9 mouse cellular contexts compared by ENCODE assay signal in the genomic region with DNA sequence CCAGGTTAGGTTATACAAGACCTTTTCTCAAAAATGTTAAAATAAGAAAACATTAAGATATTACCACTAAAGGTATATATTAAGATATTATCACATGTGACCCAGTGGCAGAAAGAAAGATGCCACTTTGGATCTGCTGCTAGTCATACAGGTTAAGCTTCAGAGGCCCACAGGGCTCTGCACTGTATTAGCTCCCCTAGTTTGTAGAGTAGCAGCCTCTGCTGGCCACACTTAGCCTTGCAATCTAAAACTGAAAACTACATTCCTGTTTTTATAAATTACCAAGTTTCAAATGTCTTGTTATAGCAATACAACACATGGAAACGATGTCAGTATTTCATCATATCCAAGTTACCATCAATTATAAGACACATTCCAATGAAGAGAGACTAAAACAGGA. TPM values are rescaled to one million over a fixed set of nuclear protein-coding genes. Genes with fewer than 3 reads are reported as not detected.
DNase-seq lines count a peak whose midpoint lies in the region; ATAC-seq and TF ChIP-seq lines count a peak whose summit lies in the region.
"Had no signal": no experiment of that assay in that cellular context is flagged by ENCODE, and none has a peak within 500 bp of the region (broad histone marks: within the 10 kb centered on the region; RNA-seq: fewer than 3 reads in every experiment).

No protein-coding gene starts in this region.

- no peak for ATAC-seq in Patski
- peak; percentile 93 for ATAC-seq in megakaryocyte-erythroid progenitor cell, adult 5-6 weeks (replicated peaks; ENCODE audit: low FRiP score, low TSS enrichment, poor library complexity, severe bottlenecking)

- POLR2A ChIA-PET in Patski (lab: Charles Lee): interaction anchor here (0.7 kb wide), 1 partner anchor 52 kb away, joined by 4 read pairs; no protein-coding TSS in a partner anchor

- in situ Hi-C loops in Patski (cut with MboI; ENCODE audit: low pct_unique_long_range_greater_than_20kb): loop anchor here (5.0 to 10.0 kb wide), 3 partner anchors 123 to 588 kb away; no protein-coding TSS in a partner anchor

- H3K27me3 ChIP-seq in Patski: no peaks in the 10 kb centered on the region
- H3K27me3 ChIP-seq: limb, embryonic 13.5 days had no signal

- DNase-seq in gastrocnemius, adult 18-20 months (ENCODE audit: low spot score): peak; percentile 22
- no peak for DNase-seq in gastrocnemius, postnatal 36 days
- DNase-seq in 3T3-L1 (ENCODE audit: low read depth, low spot score): peak; percentile 63
- DNase-seq in Patski (ENCODE audit: low read depth, low spot score): no peak
- peak; percentile 40 for DNase-seq in fibroblast of lung, adult 2 months (ENCODE audit: low read depth)
- peak; percentile 58 to 60 for DNase-seq in kidney, postnatal 4 days
- DNase-seq in spleen, adult 18-20 months: no peak

- intact Hi-C loops in gastrocnemius, postnatal 36 days (cut with DNase I): loop anchor here (2.0 to 5.0 kb wide), 2 partner anchors 126 to 218 kb away; no protein-coding TSS in a partner anchor

- peak; percentile 93 for TF ChIP-seq CTCF in Patski (IDR thresholded peaks at IDR 0.05)

- CTCF ChIA-PET in Patski (lab: Charles Lee): interaction anchor here (1.0 to 1.9 kb wide), 7 partner anchors 10 to 588 kb away, joined by 3 to 11 read pairs (median 6); no protein-coding TSS in a partner anchor

RNA-seq across cellular contexts. Expression of a gene that starts 26.2 kb away (rescaled TPM):
- 1 to 10 TPM; 4.1 to 4.5 TPM for total RNA-seq in gastrocnemius, adult 18-20 months (2021)
- 1 to 10 TPM; 2.7 to 3.6 TPM for total RNA-seq in gastrocnemius, postnatal 36 days (2021)
- polyA plus RNA-seq in Patski (2021): 27.9 TPM
- 10.0 and 12.1 TPM in 2 replicates for total RNA-seq in megakaryocyte-erythroid progenitor cell, adult 5-6 weeks (2014; fragmentation: Nextera tagmentation)
- total RNA-seq in megakaryocyte-erythroid progenitor cell, adult 5-6 weeks (2017): 4.9 and 5.5 TPM in 2 replicates

Comparison
In these comparisons a context has a peak if more than half of its experiments do, and no peak if none do; other contexts are left out.
1. DNase-seq: peak in gastrocnemius, adult 18-20 months (single experiment), 3T3-L1 (single experiment), fibroblast of lung, adult 2 months (single experiment) and kidney, postnatal 4 days (2 of 2); none in gastrocnemius, postnatal 36 days (0 of 2), Patski (single experiment) and spleen, adult 18-20 months (0 of 2).